Mouse (Mus musculus) lung, postnatal 0 days (tissue): ENCODE results near the gene Pcca.

Experiments used
- CTCF ChIP-seq: IDR thresholded peaks from 2 replicates; pipeline ENCODE4 v1.5.1; 2016; ENCODE audit warnings: antibody characterized with exemption, mild to moderate bottlenecking
- EP300 ChIP-seq: IDR thresholded peaks from 2 replicates; pipeline ENCODE4 v1.6.1; 2016; ENCODE audit warnings: antibody characterized with exemption, mild to moderate bottlenecking, control low read depth

- no peak for TF ChIP-seq CTCF
- TF ChIP-seq EP300: no peak
Observed at GRCm38 (mm10) chr14:122570862-122571261, 36.7 kb downstream of the Pcca start.
